Mouse (Mus musculus) myocyte (in vitro differentiated cells): ENCODE measurements at regions not wholly inside any gene's neighbourhood (a gene's known extent, or its start where the extent isn't known, plus 50 kb on each side); places are given as distances from the start of the nearest gene placed in this dataset.

Source experiments
- H3K27me3 ChIP-seq: one replicate; pipeline ENCODE4 v1.6.1; 2011; ENCODE audit not compliant: control insufficient read depth, insufficient read depth, insufficient read length
- H3K36me3 ChIP-seq: one replicate; pipeline ENCODE4 v1.6.1; 2011; ENCODE audit not compliant: control insufficient read depth, insufficient read depth
- H3K4me2 ChIP-seq: one replicate; pipeline ENCODE4 v1.6.1; 2011; ENCODE audit warnings: low read depth, control low read depth
- H3K4me3 ChIP-seq: one replicate; pipeline ENCODE4 v1.5.1; 2011; ENCODE audit warnings: mild to moderate bottlenecking, control low read depth, moderate library complexity
- H3K79me2 ChIP-seq: one replicate; pipeline ENCODE4 v1.6.1; 2011; ENCODE audit not compliant: control insufficient read depth, insufficient read depth
- H3ac ChIP-seq: one replicate; pipeline ENCODE4 v1.6.1; 2011; ENCODE audit not compliant: control insufficient read depth, insufficient read length
- CEBPB ChIP-seq: IDR thresholded peaks from 2 replicates; pipeline ENCODE4 v1.6.1; 2011; ENCODE audit warnings: mild to moderate bottlenecking, moderate library complexity; ENCODE audit not compliant: poor library complexity, insufficient read depth, severe bottlenecking
- E2F4 ChIP-seq: IDR thresholded peaks from one replicate; pipeline ENCODE4 v1.6.1; 2011; ENCODE audit warnings: mild to moderate bottlenecking, control low read depth, moderate library complexity; ENCODE audit not compliant: insufficient read depth
- MAX ChIP-seq: IDR thresholded peaks from one replicate; pipeline ENCODE4 v1.6.1; 2011; ENCODE audit warnings: low read depth, mild to moderate bottlenecking, control low read depth
- MYOD1 ChIP-seq, 3 experiments: IDR thresholded peaks; one replicate each; pipeline ENCODE4 v1.6.1; 2011; ENCODE audit warnings: control low read depth in 2 of 3, low read depth in 2 of 3, mild to moderate bottlenecking in 2 of 3, moderate library complexity in 1 of 3; ENCODE audit not compliant: insufficient read length in 2 of 3, control insufficient read depth in 1 of 3
- MYOG ChIP-seq, 3 experiments: IDR thresholded peaks; one replicate each; pipeline ENCODE4 v1.6.1; 2011; ENCODE audit warnings: control low read depth in 2 of 3, low read depth in 2 of 3, mild to moderate bottlenecking in 2 of 3; ENCODE audit not compliant: insufficient read length in 2 of 3, control insufficient read depth in 1 of 3, insufficient read depth in 1 of 3
- POLR2A ChIP-seq: IDR thresholded peaks from one replicate; pipeline ENCODE4 v1.6.1; 2011; ENCODE audit warnings: low read depth, mild to moderate bottlenecking, control low read depth, moderate library complexity; ENCODE audit not compliant: insufficient read length
- POLR2AphosphoS2 ChIP-seq: IDR thresholded peaks from one replicate; pipeline ENCODE4 v1.6.1; 2011; ENCODE audit warnings: low read depth, control low read depth; ENCODE audit not compliant: insufficient read length
- REST ChIP-seq: IDR thresholded peaks from one replicate; pipeline ENCODE4 v1.6.1; 2011; ENCODE audit warnings: mild to moderate bottlenecking, control low read depth, moderate library complexity; ENCODE audit not compliant: insufficient read depth, insufficient read length
- SRF ChIP-seq: IDR thresholded peaks from one replicate; pipeline ENCODE4 v1.6.1; 2011; ENCODE audit warnings: low read depth; ENCODE audit not compliant: control insufficient read depth, insufficient read length
- TCF12 ChIP-seq: IDR thresholded peaks from one replicate; pipeline ENCODE4 v1.6.1; 2011; ENCODE audit warnings: mild to moderate bottlenecking, control low read depth; ENCODE audit not compliant: poor library complexity, insufficient read depth, severe bottlenecking
- TCF3 ChIP-seq: IDR thresholded peaks from one replicate; pipeline ENCODE4 v1.6.1; 2011; ENCODE audit warnings: low read depth, control low read depth; ENCODE audit not compliant: insufficient read length
- USF1 ChIP-seq: IDR thresholded peaks from one replicate; pipeline ENCODE4 v1.6.1; 2011; ENCODE audit warnings: low read depth, mild to moderate bottlenecking, control low read depth, moderate library complexity

- H3K79me2 ChIP-seq, result no peaks in the 10 kb centered on the region
- H3K36me3 ChIP-seq, result no peaks in the 10 kb centered on the region
- H3K4me2 ChIP-seq, result no peak overlapping the region
- TF ChIP-seq E2F4 (no peak), USF1 (no peak)
- H3K27me3 ChIP-seq, result no peaks in the 10 kb centered on the region
- H3ac ChIP-seq, result no peak overlapping the region
- H3K4me3 ChIP-seq, result no peak overlapping the region
Observed at GRCm38 (mm10) chr11:17734519-17734918, 219.2 kb downstream of the Etaa1 start.

DNA sequence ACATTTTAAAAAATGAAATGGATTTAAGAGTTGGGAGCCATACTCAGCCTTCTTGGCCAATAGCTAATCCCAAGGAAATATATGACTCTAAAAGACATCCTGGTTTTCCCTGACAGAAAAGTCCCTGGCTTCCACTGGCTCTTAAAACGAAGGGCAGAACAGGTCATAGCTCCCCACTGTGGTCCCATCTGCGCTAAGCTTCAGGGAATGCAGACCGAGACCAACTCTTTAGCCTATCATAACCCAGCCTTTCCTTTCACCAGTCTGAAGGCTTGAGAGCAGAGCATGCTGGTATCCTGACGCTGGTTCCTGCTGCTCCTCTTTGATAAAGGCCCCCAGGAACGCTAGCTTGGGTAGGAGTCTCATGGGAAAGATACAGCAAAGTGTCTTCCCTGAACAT, 214.8 kb downstream of the Etaa1 start:
- no peak overlapping the region for H3ac ChIP-seq
- no peaks in the 10 kb centered on the region for H3K36me3 ChIP-seq
- H3K4me3 ChIP-seq, result no peak overlapping the region

DNA sequence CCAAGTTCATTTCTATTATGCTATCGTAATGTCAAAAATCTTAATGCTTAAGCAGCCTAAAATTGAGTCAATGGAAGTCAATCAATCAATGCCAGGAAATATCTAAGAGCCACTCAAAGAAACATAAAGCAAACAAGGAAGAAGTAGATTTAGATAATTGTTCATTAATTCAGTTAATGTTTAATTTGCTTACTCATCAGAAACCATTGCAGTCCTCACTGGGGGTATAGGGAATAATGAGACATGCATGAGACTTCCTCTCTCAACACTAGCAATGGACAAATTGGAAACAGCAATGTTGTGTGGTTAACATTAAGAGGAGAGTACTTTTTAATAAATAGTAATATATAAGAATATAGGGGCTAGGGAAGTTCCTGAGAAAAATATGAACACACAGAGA, 209.9 kb downstream of the Etaa1 start:
- H3K27me3 ChIP-seq, result no peaks in the 10 kb centered on the region
- no peak overlapping the region for H3ac ChIP-seq
- no peaks in the 10 kb centered on the region for H3K79me2 ChIP-seq
- H3K4me3 ChIP-seq, result no peak overlapping the region
- no peaks in the 10 kb centered on the region for H3K36me3 ChIP-seq
- TF ChIP-seq MYOD1 (IDR thresholded peaks at IDR 0.05; ENCODE audit: control insufficient read depth in 1 of 3, insufficient read length in 2 of 3, low read depth in 2 of 3) (no peak), POLR2A (no peak), TCF3 (no peak)
- H3K4me2 ChIP-seq, result no peak overlapping the region

More for the DNA sequence above, 214.8 kb downstream of the Etaa1 start:
- Histone ChIP-seq H3K4me2 (no peak overlapping the region), H3K79me2 (no peaks in the 10 kb centered on the region), H3K27me3 (no peaks in the 10 kb centered on the region)
- TF ChIP-seq TCF12 (no peak), MYOG (IDR thresholded peaks at IDR 0.05; ENCODE audit: control insufficient read depth in 1 of 3, insufficient read depth in 1 of 3, insufficient read length in 2 of 3, low read depth in 2 of 3) (no peak), POLR2AphosphoS2 (no peak), CEBPB (no peak), MYOD1 (IDR thresholded peaks at IDR 0.05; ENCODE audit: control insufficient read depth in 1 of 3, insufficient read length in 2 of 3, low read depth in 2 of 3) (no peak), E2F4 (no peak), POLR2A (no peak), TCF3 (no peak), USF1 (no peak), REST (no peak), SRF (no peak), MAX (no peak)

DNA sequence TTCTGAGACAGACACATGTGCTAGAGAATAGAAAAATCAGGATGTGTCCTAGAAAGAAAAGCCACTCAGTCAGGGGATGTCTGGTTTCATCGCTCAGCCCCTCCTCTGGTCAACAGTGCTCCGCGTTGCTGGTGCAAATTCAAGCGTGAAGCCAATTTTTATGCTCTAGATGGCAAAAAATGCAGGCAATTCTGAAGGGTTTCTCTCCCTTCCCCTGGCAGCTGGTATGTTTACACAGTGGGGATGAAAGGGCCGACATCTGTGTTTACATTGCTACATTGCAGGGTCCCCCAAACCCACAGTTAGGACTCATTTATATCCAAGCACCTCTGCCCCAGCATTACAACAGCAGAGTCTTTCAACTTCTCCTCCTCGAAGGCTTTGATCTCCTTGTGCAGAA, 203.3 kb downstream of the Etaa1 start:
- H3ac ChIP-seq, result no peak overlapping the region
- no peaks in the 10 kb centered on the region for H3K36me3 ChIP-seq
- no peak overlapping the region for H3K4me2 ChIP-seq
- TF ChIP-seq TCF3 (no peak), MYOG (IDR thresholded peaks at IDR 0.05; ENCODE audit: control insufficient read depth in 1 of 3, insufficient read depth in 1 of 3, insufficient read length in 2 of 3, low read depth in 2 of 3) (no peak), CEBPB (no peak), USF1 (no peak), REST (no peak), SRF (no peak), MYOD1 (IDR thresholded peaks at IDR 0.05; ENCODE audit: control insufficient read depth in 1 of 3, insufficient read length in 2 of 3, low read depth in 2 of 3) (no peak), MAX (no peak), POLR2AphosphoS2 (no peak)
- H3K79me2 ChIP-seq, result no peaks in the 10 kb centered on the region
- H3K4me3 ChIP-seq, result no peak overlapping the region
- H3K27me3 ChIP-seq, result no peaks in the 10 kb centered on the region

DNA sequence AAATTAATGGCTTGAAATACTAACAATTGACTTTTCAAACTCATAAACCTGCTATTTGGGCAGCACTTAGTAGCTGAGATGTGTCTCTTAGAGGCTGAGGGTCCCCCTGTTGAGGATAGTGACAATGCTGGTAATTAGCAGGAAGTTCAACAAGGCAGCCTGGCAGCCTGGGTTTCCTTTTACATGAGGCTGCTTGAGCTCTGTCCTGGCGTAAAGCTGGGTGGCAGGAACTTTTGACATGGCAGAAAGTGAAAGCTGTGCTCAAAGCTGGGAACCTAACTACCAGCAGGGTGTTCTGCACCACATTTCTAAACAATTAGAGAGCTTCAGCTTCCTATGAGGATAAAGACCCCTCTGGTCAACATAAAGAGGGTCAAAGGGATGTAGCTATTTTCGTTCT, 194.5 kb downstream of the Etaa1 start:
- H3K79me2 ChIP-seq, result no peaks in the 10 kb centered on the region
- H3K36me3 ChIP-seq, result no peaks in the 10 kb centered on the region
- no peak overlapping the region for H3ac ChIP-seq
- no peak overlapping the region for H3K4me3 ChIP-seq
- H3K27me3 ChIP-seq, result no peaks in the 10 kb centered on the region
- TF ChIP-seq MAX (no peak), MYOD1 (IDR thresholded peaks at IDR 0.05; ENCODE audit: control insufficient read depth in 1 of 3, insufficient read length in 2 of 3, low read depth in 2 of 3) (no peak), REST (no peak), USF1 (no peak), POLR2AphosphoS2 (no peak), E2F4 (no peak), TCF3 (no peak), POLR2A (no peak), MYOG (IDR thresholded peaks at IDR 0.05; ENCODE audit: control insufficient read depth in 1 of 3, insufficient read depth in 1 of 3, insufficient read length in 2 of 3, low read depth in 2 of 3) (no peak), SRF (no peak), TCF12 (no peak), CEBPB (no peak)
- H3K4me2 ChIP-seq, result no peak overlapping the region

GRCm38 (mm10) chr11:17763411-17763810, 190.3 kb downstream of the Etaa1 start:
- Histone ChIP-seq H3K79me2 (no peaks in the 10 kb centered on the region), H3K4me3 (no peak overlapping the region), H3K4me2 (no peak overlapping the region), H3K36me3 (no peaks in the 10 kb centered on the region), H3ac (no peak overlapping the region), H3K27me3 (no peaks in the 10 kb centered on the region)
- TF ChIP-seq MAX (no peak), TCF3 (no peak), MYOG (IDR thresholded peaks at IDR 0.05; ENCODE audit: control insufficient read depth in 1 of 3, insufficient read depth in 1 of 3, insufficient read length in 2 of 3, low read depth in 2 of 3) (no peak), CEBPB (no peak), E2F4 (no peak), MYOD1 (IDR thresholded peaks at IDR 0.05; ENCODE audit: control insufficient read depth in 1 of 3, insufficient read length in 2 of 3, low read depth in 2 of 3) (no peak), USF1 (no peak), POLR2AphosphoS2 (no peak), SRF (no peak), TCF12 (no peak), POLR2A (no peak), REST (no peak)
